Comparison of ENCODE assay signal across 8 mouse cellular contexts in genomic region chr3:105959585-105959984, GRCm38 (mm10). TPM values are rescaled to one million over a fixed set of nuclear protein-coding genes. Genes with fewer than 3 reads are reported as not detected.
A peak's percentile ranks its signal among the peaks of the same experiment; 100 is the strongest.
DNase-seq lines count a peak whose midpoint lies in the region; ATAC-seq and TF ChIP-seq lines count a peak whose summit lies in the region.

No protein-coding gene starts in this region.

- TF ChIP-seq EP300 in heart, postnatal 0 days (IDR thresholded peaks at IDR 0.05; ENCODE audit: low read depth): no peak

- no peak for DNase-seq in heart, postnatal 0 days (ENCODE audit: low spot score)
- no peak for DNase-seq in heart, adult 9 months (ENCODE audit: low spot score in 2 of 2)
- DNase-seq in NIH3T3 (ENCODE audit: low read depth): peak; percentile 48
- DNase-seq in forebrain, embryonic 14.5 days (ENCODE audit: low spot score): peak; percentile 47
- DNase-seq in layer of hippocampus, adult 9-11 months: no peak
- DNase-seq in layer of hippocampus, postnatal 14 days (ENCODE audit: low spot score in 2 of 2): no peak
- no peak for DNase-seq in gastrocnemius, adult 8-10 months (ENCODE audit: low spot score in 2 of 2)

- H3K4me3 ChIP-seq in heart, postnatal 0 days (ENCODE audit: low read depth, low read length): peak overlapping the region; percentile 77
- H3K4me3 ChIP-seq in forebrain, embryonic 14.5 days (ENCODE audit: low read depth, low read length): peak overlapping the region; percentile 78
- H3K4me3 ChIP-seq in liver, embryonic 15.5 days (replicated peaks): peak overlapping the region; percentile 76

- peaks cover 40% of the 10 kb centered on the region for H3K36me3 ChIP-seq in heart, postnatal 0 days (replicated peaks; ENCODE audit: control insufficient read depth, insufficient read depth, low read length)
- H3K36me3 ChIP-seq in forebrain, embryonic 14.5 days (ENCODE audit: control insufficient read depth, insufficient read depth, low read length): peaks cover 46% of the 10 kb centered on the region
- H3K36me3 ChIP-seq in liver, embryonic 15.5 days (replicated peaks): peaks cover 57% of the 10 kb centered on the region

- WGBS in heart, postnatal 0 days: under 1% methylated on average over 26 of the region's 26 CpGs
- WGBS in forebrain, embryonic 14.5 days: under 1% methylated on average over 26 of the region's 26 CpGs
- under 1% methylated on average over 26 of the region's 26 CpGs for WGBS in liver, embryonic 15.5 days (ENCODE audit: insufficient replicate concordance)

- H3K9me3 ChIP-seq in heart, postnatal 0 days (replicated peaks; ENCODE audit: control insufficient read depth, low read length): no peaks in the 10 kb centered on the region
- no peaks in the 10 kb centered on the region for H3K9me3 ChIP-seq in forebrain, embryonic 14.5 days (replicated peaks; ENCODE audit: control insufficient read depth, low read length)
- no peaks in the 10 kb centered on the region for H3K9me3 ChIP-seq in liver, embryonic 15.5 days (replicated peaks)

- H3K4me2 ChIP-seq in heart, postnatal 0 days (ENCODE audit: low read depth, low read length): peak overlapping the region; percentile 92
- peak overlapping the region; percentile 69 for H3K4me2 ChIP-seq in forebrain, embryonic 14.5 days (ENCODE audit: low read length)
- H3K4me2 ChIP-seq in liver, embryonic 15.5 days: peak overlapping the region; percentile 91

- peak overlapping the region; percentile 65 for H3K27ac ChIP-seq in heart, postnatal 0 days (ENCODE audit: low read depth)
- H3K27ac ChIP-seq in forebrain, embryonic 14.5 days (ENCODE audit: low read depth, low read length): peak overlapping the region; percentile 49; the same call in 1 of the 2 replicates
- H3K27ac ChIP-seq in liver, embryonic 15.5 days (replicated peaks): peak overlapping the region; percentile 91

- no peaks in the 10 kb centered on the region for H3K27me3 ChIP-seq in heart, postnatal 0 days (ENCODE audit: control insufficient read depth, insufficient read depth, low read length)
- no peaks in the 10 kb centered on the region for H3K27me3 ChIP-seq in forebrain, embryonic 14.5 days (replicated peaks; ENCODE audit: control insufficient read depth, insufficient read depth, low read length)
- H3K27me3 ChIP-seq in liver, embryonic 15.5 days: no peaks in the 10 kb centered on the region

- peak overlapping the region; percentile 85 for H3K9ac ChIP-seq in heart, postnatal 0 days (replicated peaks; ENCODE audit: low read depth, low read length)
- H3K9ac ChIP-seq in forebrain, embryonic 14.5 days (ENCODE audit: low read length): peak overlapping the region; percentile 92
- H3K9ac ChIP-seq in liver, embryonic 15.5 days: peak overlapping the region; percentile 74

- no peak for TF ChIP-seq CTCF in heart, postnatal 0 days (IDR thresholded peaks at IDR 0.05; ENCODE audit: low read depth)

- peaks cover 33% of the 10 kb centered on the region for H3K4me1 ChIP-seq in heart, postnatal 0 days (ENCODE audit: control insufficient read depth, insufficient read depth)
- H3K4me1 ChIP-seq in forebrain, embryonic 14.5 days (ENCODE audit: control insufficient read depth, insufficient read depth, low read length): peaks cover 17% of the 10 kb centered on the region
- H3K4me1 ChIP-seq in liver, embryonic 15.5 days (replicated peaks): peaks cover 31% of the 10 kb centered on the region

- ATAC-seq in heart, postnatal 0 days (ENCODE audit: insufficient read depth, low read depth): peak; percentile 31
- ATAC-seq in forebrain, embryonic 14.5 days: peak; percentile 71
- peak; percentile 23 for ATAC-seq in liver, embryonic 15.5 days (ENCODE audit: insufficient read depth)

RNA-seq across cellular contexts. Expression of gene Atp5f1, which starts 0.3 kb away (rescaled TPM):
- 751 and 784 TPM in 2 replicates for total RNA-seq in heart, postnatal 0 days (2014; rRNA removed; ENCODE audit: low replicate concordance)
- polyA plus RNA-seq in heart, postnatal 0 days (2015; fragmentation: Nextera tagmentation; extraction: Ambion mirVana): 1,577 and 1,647 TPM in 2 replicates
- polyA plus RNA-seq in forebrain, embryonic 14.5 days (2014; fragmentation: Nextera tagmentation; extraction: Ambion mirVana): 552 and 581 TPM in 2 replicates
- polyA plus RNA-seq in liver, embryonic 15.5 days (2015; fragmentation: Nextera tagmentation; extraction: Ambion mirVana): 286 and 308 TPM in 2 replicates
- total RNA-seq in layer of hippocampus, postnatal 14 days (2021): 100 to 1,000 TPM; 308 to 321 TPM
- total RNA-seq in gastrocnemius, adult 8-10 months (2022): 100 to 1,000 TPM; 508 to 548 (median 541) TPM

RNA-seq across cellular contexts. Expression of gene Wdr77, which starts 0.4 kb away (rescaled TPM):
- 54.8 and 63.0 TPM in 2 replicates for total RNA-seq in heart, postnatal 0 days (2014; rRNA removed; ENCODE audit: low replicate concordance)
- 57.5 and 63.1 TPM in 2 replicates for polyA plus RNA-seq in heart, postnatal 0 days (2015; fragmentation: Nextera tagmentation; extraction: Ambion mirVana)
- polyA plus RNA-seq in forebrain, embryonic 14.5 days (2014; fragmentation: Nextera tagmentation; extraction: Ambion mirVana): 87.5 and 88.2 TPM in 2 replicates
- 39.8 and 41.1 TPM in 2 replicates for polyA plus RNA-seq in liver, embryonic 15.5 days (2015; fragmentation: Nextera tagmentation; extraction: Ambion mirVana)
- total RNA-seq in layer of hippocampus, postnatal 14 days (2021): 10 to 100 TPM; 53.2 to 57.2 TPM
- 10 to 100 TPM; 30.4 to 36.9 (median 33.5) TPM for total RNA-seq in gastrocnemius, adult 8-10 months (2022)

RNA-seq across cellular contexts. Expression of gene Ovgp1, which starts 13.9 kb away (rescaled TPM):
- total RNA-seq in heart, postnatal 0 days (2014; rRNA removed; ENCODE audit: low replicate concordance): 0.57 and 0.70 TPM in 2 replicates
- 0.53 and 0.58 TPM in 2 replicates for polyA plus RNA-seq in heart, postnatal 0 days (2015; fragmentation: Nextera tagmentation; extraction: Ambion mirVana)
- 1.9 and 2.6 TPM in 2 replicates for polyA plus RNA-seq in forebrain, embryonic 14.5 days (2014; fragmentation: Nextera tagmentation; extraction: Ambion mirVana)
- 0.36 and 0.74 TPM in 2 replicates for polyA plus RNA-seq in liver, embryonic 15.5 days (2015; fragmentation: Nextera tagmentation; extraction: Ambion mirVana)
- total RNA-seq in layer of hippocampus, postnatal 14 days (2021): 1 to 10 TPM; 2.2 TPM
- total RNA-seq in gastrocnemius, adult 8-10 months (2022): 1 to 10 TPM in 1 of 4 experiments, under 1 TPM in 3; 0.48 to 1.3 (median 0.71) TPM

RNA-seq across cellular contexts. Expression of gene I830077J02Rik, which starts 27.1 kb away (rescaled TPM):
- 0.04 TPM in 1 of 2 replicates, not detected in the other for total RNA-seq in heart, postnatal 0 days (2014; rRNA removed; ENCODE audit: low replicate concordance)
- 0.82 and 0.88 TPM in 2 replicates for polyA plus RNA-seq in heart, postnatal 0 days (2015; fragmentation: Nextera tagmentation; extraction: Ambion mirVana)
- polyA plus RNA-seq in forebrain, embryonic 14.5 days (2014; fragmentation: Nextera tagmentation; extraction: Ambion mirVana): 0.36 TPM in 1 of 2 replicates, not detected in the other
- polyA plus RNA-seq in liver, embryonic 15.5 days (2015; fragmentation: Nextera tagmentation; extraction: Ambion mirVana): 3.2 and 3.5 TPM in 2 replicates
- total RNA-seq in layer of hippocampus, postnatal 14 days (2021): under 1 TPM; 0.55 to 0.86 TPM
- total RNA-seq in gastrocnemius, adult 8-10 months (2022): under 1 TPM in 2 of 4 experiments, not detected in 2; 0.17 to 0.43 TPM

RNA-seq across cellular contexts. Expression of gene Pifo, which starts 54.9 kb away (rescaled TPM):
- total RNA-seq in heart, postnatal 0 days (2014; rRNA removed; ENCODE audit: low replicate concordance): not detected in 2 replicates
- 0.40 TPM in 1 of 2 replicates, not detected in the other for polyA plus RNA-seq in heart, postnatal 0 days (2015; fragmentation: Nextera tagmentation; extraction: Ambion mirVana)
- 7.8 and 8.3 TPM in 2 replicates for polyA plus RNA-seq in forebrain, embryonic 14.5 days (2014; fragmentation: Nextera tagmentation; extraction: Ambion mirVana)
- not detected in 2 replicates for polyA plus RNA-seq in liver, embryonic 15.5 days (2015; fragmentation: Nextera tagmentation; extraction: Ambion mirVana)
- 1 to 10 TPM in 1 of 2 experiments, under 1 TPM in 1; 0.41 to 1.8 TPM for total RNA-seq in layer of hippocampus, postnatal 14 days (2021)
- under 1 TPM in 2 of 4 experiments, not detected in 2; 0.36 to 0.54 TPM for total RNA-seq in gastrocnemius, adult 8-10 months (2022)

Comparison
In these comparisons a context has a peak if more than half of its experiments do, and no peak if none do; other contexts are left out.
1. DNase-seq: peak in NIH3T3 (single experiment) and forebrain, embryonic 14.5 days (single experiment); none in heart, postnatal 0 days (single experiment), heart, adult 9 months (0 of 2), layer of hippocampus, adult 9-11 months (single experiment), layer of hippocampus, postnatal 14 days (0 of 2) and gastrocnemius, adult 8-10 months (0 of 2).
2. Peak in every context shown above with its lines, with median percentiles within 50 percentile points of each other: ATAC-seq, H3K27ac ChIP-seq, H3K4me2 ChIP-seq, H3K4me3 ChIP-seq and H3K9ac ChIP-seq.